Mouse (Mus musculus) embryonic facial prominence, embryonic 15.5 days (tissue): ENCODE results near the gene Clip3. TPM values are rescaled to one million over a fixed set of nuclear protein-coding genes. Genes with fewer than 3 reads are reported as not detected.

Experiments used
- ATAC-seq: fragments of 200-750 bp; cut with Nextera tagmentation; 2 replicates; pipeline ENCODE4 v1.8.0; 2017; ENCODE audit warnings: low read depth, moderate TSS enrichment; ENCODE audit not compliant: insufficient number of reproducible peaks, low FRiP score, low TSS enrichment
- H3K27ac ChIP-seq: fragments of 300-500 bp; sonication (generic); replicated peaks from 2 replicates; pipeline ENCODE4 v1.5.1; 2015; ENCODE audit warnings: mild to moderate bottlenecking, inconsistent platforms
- H3K27me3 ChIP-seq: fragments of 300-500 bp; sonication (generic); 2 replicates; pipeline ENCODE4 v1.6.1; 2015; ENCODE audit warnings: inconsistent platforms
- H3K36me3 ChIP-seq: fragments of 300-500 bp; sonication (generic); 2 replicates; pipeline ENCODE4 v1.6.1; 2015; ENCODE audit warnings: mild to moderate bottlenecking, inconsistent platforms
- H3K4me1 ChIP-seq: fragments of 300-500 bp; sonication (generic); 2 replicates; pipeline ENCODE4 v1.6.1; 2015; ENCODE audit warnings: inconsistent platforms
- H3K4me2 ChIP-seq: fragments of 300-500 bp; sonication (generic); replicated peaks from 2 replicates; pipeline ENCODE4 v1.6.1; 2015; ENCODE audit warnings: mild to moderate bottlenecking, inconsistent platforms
- H3K4me3 ChIP-seq: fragments of 300-500 bp; sonication (generic); replicated peaks from 2 replicates; pipeline ENCODE4 v1.5.1; 2015; ENCODE audit warnings: mild to moderate bottlenecking, inconsistent platforms
- H3K9ac ChIP-seq: fragments of 300-500 bp; sonication (generic); 2 replicates; pipeline ENCODE4 v1.6.1; 2015; ENCODE audit warnings: inconsistent platforms
- H3K9me3 ChIP-seq: fragments of 300-500 bp; sonication (generic); replicated peaks from 2 replicates; pipeline ENCODE4 v1.6.1; 2016; ENCODE audit warnings: inconsistent platforms
- WGBS: fragments of 180-500 bp; shearing (Covaris S2); methylation state at CpG from one replicate; pipeline ENCODE4 v1.1.7; 2015; 5-methylcytosine and 5-hydroxymethylcytosine counted together
- polyA plus RNA-seq: library from polyadenylated mRNA; unstranded; fragments of >200 nt; fragmentation: Nextera tagmentation; extraction: Ambion mirVana; gene quantifications from 2 replicates; pipeline ENCODE4 v1.2.1, GENCODE M21; 2015

The Clip3 gene
- polyA plus RNA-seq, 1 experiment from 2014 or later, result 47.3 TPM

DNA sequence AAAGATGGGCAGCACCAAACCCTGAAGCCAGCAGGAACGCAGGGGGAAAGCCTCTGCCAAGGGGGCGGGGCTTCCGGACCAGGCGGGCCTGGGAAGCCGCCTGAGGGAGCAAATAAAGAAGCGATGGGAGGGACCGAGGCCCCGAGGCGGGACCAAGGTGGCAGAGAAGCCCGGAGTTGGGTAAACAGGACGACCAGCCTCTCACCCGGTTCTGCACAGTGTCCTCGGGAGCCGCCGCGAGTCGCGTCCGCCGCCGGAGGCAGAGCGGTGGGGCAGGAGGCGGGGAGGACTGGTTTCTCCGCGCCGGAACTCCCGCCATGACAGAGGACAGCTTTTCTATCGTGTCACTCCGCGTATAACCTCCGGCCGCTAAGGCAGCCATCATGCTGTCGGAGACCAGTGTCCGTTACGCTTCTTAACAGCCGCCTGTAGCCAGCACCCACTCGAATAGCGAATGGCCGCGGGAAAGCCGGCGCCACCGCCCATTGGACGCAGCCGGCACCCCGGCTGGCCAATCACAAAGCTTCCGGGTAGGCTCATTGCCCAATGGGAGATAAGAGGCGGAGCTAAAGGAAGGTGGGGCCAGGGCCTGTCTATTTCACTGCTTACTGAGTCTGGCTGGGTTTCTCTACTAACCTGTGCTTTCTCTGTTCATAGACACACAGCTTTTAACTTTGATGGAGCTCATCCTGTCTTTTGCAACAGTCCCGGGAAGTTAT is 11.4 kb upstream of the Clip3 start, which contains the start of the genes Thap8 and Wdr62:
Gene Thap8 (plus strand): TSS at position 144 of the 719 bp plus-strand sequence.
Gene Wdr62 (minus strand): TSS at position 469 of the 719 bp plus-strand sequence.
- Histone ChIP-seq H3K27me3 (no peaks in the 10 kb centered on the region), H3K27ac (peak within 1 kb of the TSS; percentile 99), H3K4me1 (peaks cover 19% of the 10 kb centered on the region), H3K36me3 (no peaks in the 10 kb centered on the region), H3K4me3 (peak within 1 kb of the TSS; percentile 70), H3K9me3 (no peaks in the 10 kb centered on the region), H3K4me2 (peak within 1 kb of the TSS; percentile 89), H3K9ac (peak within 1 kb of the TSS; percentile 43)
- under 1% methylated on average over 49 of the region's 49 CpGs for WGBS
- ATAC-seq, result peak; percentile 96

DNA sequence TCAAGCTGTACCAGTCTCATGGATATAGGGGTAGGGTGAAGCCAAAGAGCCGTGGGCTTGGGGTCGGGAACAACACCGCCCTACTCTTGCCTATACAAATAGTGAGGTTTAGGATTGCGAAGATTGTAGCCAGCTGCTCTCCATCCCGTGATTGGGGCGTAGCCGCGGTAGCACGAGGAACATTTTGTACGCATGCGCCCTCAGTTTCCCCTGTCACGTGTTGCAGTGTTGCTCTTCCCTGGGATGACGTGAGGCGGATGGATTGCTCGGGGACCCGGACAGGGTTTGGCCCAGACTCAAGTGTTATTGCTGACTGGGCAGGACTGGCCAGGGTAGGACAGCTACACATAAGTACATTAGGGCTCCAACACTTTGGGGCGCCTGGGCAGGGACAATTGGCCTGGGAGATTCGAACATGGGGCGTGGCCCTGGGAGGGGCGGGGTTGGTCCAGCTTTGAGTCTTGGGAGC is 10.8 kb upstream of the Clip3 start:
- Histone ChIP-seq H3K9ac (peak overlapping the region; percentile 43), H3K27ac (peak overlapping the region; percentile 99), H3K4me3 (peak overlapping the region; percentile 70), H3K4me1 (peaks cover 19% of the 10 kb centered on the region), H3K36me3 (no peaks in the 10 kb centered on the region), H3K27me3 (no peaks in the 10 kb centered on the region), H3K9me3 (no peaks in the 10 kb centered on the region), H3K4me2 (peak overlapping the region; percentile 89)
- ATAC-seq, result peak; percentile 82
- under 1% methylated on average over 20 of the region's 20 CpGs for WGBS

DNA sequence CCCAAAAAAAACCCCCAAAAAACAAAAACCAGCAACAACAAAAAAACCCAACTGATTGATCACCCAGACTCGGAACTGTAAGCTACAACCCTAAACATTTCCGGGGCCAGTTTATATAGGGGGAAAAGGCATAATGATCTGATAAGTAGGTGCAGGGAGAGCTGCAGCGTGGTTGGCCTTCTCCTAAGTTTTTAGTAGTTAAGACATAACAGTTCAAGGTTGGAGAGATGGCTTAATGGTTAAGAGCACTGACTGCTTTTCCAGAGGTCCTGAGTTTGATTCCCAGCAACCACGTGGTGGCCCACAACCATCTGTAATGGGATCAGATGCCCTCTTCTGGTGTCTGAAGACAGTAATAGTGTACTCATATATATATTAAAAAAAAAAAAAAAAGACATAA is 10.0 kb upstream of the Clip3 start:
- H3K9ac ChIP-seq, result no peak overlapping the region
- H3K4me2 ChIP-seq, result no peak overlapping the region
- WGBS, result 75% methylated on average over 4 of the region's 4 CpGs
- peak overlapping the region; percentile 99; the same call in 1 of the 2 replicates for H3K27ac ChIP-seq
- no peaks in the 10 kb centered on the region for H3K27me3 ChIP-seq
- H3K4me1 ChIP-seq, result peaks cover 19% of the 10 kb centered on the region
- 0 out of 2 replicates have a peak overlapping the region, but pooled peaks have one; percentile 70 for H3K4me3 ChIP-seq
- H3K36me3 ChIP-seq, result no peaks in the 10 kb centered on the region
- no peaks in the 10 kb centered on the region for H3K9me3 ChIP-seq
- no peak for ATAC-seq

DNA sequence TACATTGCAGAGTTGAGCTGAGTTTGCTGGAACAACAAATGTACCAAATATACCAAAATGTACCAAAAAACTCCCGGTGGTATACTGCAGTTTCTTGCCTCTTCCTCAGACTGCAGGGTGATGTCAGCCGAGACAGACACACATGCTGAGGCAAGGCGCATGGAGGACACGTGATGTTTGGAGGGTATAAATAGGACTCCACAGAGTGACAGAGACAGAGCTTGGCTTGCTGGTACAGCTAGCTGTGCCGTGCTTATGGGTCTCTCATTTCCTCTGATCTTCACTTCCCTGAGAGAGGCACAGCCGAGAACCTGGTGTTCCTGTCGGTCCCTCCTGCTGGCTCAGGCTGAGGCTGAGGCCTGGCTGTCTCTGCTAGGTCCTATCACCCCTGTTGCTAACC is 8.8 kb upstream of the Clip3 start:
- ATAC-seq, result no peak

DNA sequence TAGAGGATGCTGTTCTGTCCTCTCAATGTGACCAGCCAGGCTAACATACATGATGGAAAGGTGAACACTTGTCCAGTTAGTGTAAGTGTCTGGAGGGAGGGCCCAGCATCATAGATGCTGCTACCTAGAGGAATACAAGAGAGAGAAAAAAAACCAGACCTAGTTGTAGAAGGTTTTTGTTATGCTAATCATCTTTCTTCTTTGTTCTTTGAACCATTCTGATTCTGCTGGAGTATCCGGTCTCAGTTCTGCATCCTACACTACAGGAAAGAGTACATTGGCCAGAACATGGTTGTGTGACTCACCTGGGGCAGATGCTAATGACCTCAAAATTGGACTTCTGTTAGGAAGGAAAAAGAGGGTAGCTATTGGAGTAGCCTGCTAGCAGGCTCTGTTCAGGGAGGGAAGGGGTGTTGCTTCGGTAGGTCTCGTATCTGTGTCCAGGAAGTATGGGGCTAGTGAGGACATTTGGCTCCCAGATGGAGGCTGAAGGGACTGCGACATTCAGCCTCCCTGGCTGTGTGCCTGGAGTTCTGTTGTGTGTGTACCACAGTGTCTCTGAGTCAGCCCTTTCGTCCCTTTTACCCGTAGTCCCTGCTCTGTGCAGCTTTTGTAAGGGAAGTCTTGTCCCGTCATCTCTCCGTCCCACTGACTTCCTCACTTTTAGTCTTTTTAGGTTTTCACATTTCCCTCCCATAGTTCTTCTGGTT is 4.7 kb upstream of the Clip3 start:
- no peaks in the 10 kb centered on the region for H3K27me3 ChIP-seq
- H3K9me3 ChIP-seq, result no peaks in the 10 kb centered on the region
- no peak overlapping the region for H3K4me3 ChIP-seq
- no peak for ATAC-seq
- 50% methylated on average over 8 of the region's 8 CpGs for WGBS
- H3K4me1 ChIP-seq, result peaks cover 10% of the 10 kb centered on the region
- no peak overlapping the region for H3K4me2 ChIP-seq
- no peak overlapping the region for H3K9ac ChIP-seq
- no peak overlapping the region for H3K27ac ChIP-seq
- H3K36me3 ChIP-seq, result no peaks in the 10 kb centered on the region

More for the DNA sequence above, 8.8 kb upstream of the Clip3 start:
- H3K27me3 ChIP-seq, result no peaks in the 10 kb centered on the region
- no peaks in the 10 kb centered on the region for H3K36me3 ChIP-seq
- no peak overlapping the region for H3K4me3 ChIP-seq
- no peak overlapping the region for H3K27ac ChIP-seq
- no peaks in the 10 kb centered on the region for H3K9me3 ChIP-seq
- 74% methylated on average over 7 of the region's 7 CpGs for WGBS
- no peak overlapping the region for H3K9ac ChIP-seq
- peaks cover 19% of the 10 kb centered on the region for H3K4me1 ChIP-seq
- H3K4me2 ChIP-seq, result no peak overlapping the region

DNA sequence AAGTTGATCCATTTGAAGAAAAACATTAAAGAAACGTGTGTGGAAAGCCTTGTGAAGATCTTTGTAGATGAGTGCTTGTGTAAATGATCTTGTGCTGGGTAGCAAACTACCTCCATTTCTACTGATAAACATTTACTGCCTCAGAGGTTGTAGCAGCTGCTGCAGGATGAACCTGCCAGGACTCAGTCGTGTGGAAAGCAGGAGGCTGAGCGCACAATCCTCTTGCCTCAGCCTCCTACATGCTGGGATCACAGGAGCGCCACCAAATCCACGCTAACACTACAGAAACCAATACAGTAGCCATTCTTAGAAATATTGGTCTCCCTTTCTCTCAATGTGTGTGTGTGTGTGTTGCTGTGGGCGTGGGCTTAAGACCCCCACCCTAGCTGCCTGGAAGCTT is 3.5 kb upstream of the Clip3 start:
- peaks cover 21% of the 10 kb centered on the region for H3K4me1 ChIP-seq
- no peak for ATAC-seq
- 66% methylated on average over 6 of the region's 6 CpGs for WGBS
- H3K36me3 ChIP-seq, result no peaks in the 10 kb centered on the region
- no peak overlapping the region for H3K4me3 ChIP-seq
- H3K27ac ChIP-seq, result no peak overlapping the region
- H3K9me3 ChIP-seq, result no peaks in the 10 kb centered on the region
- no peaks in the 10 kb centered on the region for H3K27me3 ChIP-seq
- H3K4me2 ChIP-seq, result no peak overlapping the region
- no peak overlapping the region for H3K9ac ChIP-seq

DNA sequence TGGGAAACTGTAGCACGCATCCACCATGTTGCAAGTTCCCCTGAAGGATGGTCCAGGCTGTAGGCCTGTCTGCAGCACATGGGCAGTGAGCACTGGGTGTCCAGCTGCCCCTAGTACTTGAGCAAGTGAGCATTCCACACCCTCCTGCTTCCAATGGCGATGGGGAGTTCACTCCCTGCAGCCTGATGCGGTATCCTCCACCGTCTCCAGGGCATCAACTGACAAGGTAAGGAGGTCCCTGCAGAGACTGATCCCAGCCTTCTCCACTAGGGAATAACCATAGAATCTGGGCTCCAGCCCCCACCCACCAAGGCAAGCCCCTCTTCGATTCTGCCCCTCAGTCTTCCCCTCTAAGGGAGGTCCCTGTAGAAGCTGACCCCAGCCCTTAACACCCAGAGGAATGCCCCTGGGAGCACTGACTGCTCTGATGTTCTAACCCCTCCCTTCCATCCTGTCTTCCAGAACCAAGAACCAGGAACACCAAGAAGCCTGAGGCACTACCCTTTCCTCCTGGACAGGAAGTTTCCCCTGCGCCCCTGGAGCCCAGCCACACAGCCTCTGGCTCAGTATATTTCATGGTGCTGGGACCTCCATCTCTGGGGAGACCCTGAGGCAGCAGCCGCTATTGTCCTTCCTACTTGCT is 2.3 kb upstream of the Clip3 start:
- Histone ChIP-seq H3K4me1 (peaks cover 21% of the 10 kb centered on the region), H3K4me2 (no peak overlapping the region), H3K27ac (0 out of 2 replicates have a peak overlapping the region, but pooled peaks have one; percentile 9), H3K9ac (no peak overlapping the region), H3K27me3 (no peaks in the 10 kb centered on the region), H3K36me3 (peaks cover 4% of the 10 kb centered on the region; the same call in 1 of the 2 replicates), H3K9me3 (no peaks in the 10 kb centered on the region), H3K4me3 (no peak overlapping the region)
- ATAC-seq, result no peak
- 52% methylated on average over 7 of the region's 7 CpGs for WGBS

DNA sequence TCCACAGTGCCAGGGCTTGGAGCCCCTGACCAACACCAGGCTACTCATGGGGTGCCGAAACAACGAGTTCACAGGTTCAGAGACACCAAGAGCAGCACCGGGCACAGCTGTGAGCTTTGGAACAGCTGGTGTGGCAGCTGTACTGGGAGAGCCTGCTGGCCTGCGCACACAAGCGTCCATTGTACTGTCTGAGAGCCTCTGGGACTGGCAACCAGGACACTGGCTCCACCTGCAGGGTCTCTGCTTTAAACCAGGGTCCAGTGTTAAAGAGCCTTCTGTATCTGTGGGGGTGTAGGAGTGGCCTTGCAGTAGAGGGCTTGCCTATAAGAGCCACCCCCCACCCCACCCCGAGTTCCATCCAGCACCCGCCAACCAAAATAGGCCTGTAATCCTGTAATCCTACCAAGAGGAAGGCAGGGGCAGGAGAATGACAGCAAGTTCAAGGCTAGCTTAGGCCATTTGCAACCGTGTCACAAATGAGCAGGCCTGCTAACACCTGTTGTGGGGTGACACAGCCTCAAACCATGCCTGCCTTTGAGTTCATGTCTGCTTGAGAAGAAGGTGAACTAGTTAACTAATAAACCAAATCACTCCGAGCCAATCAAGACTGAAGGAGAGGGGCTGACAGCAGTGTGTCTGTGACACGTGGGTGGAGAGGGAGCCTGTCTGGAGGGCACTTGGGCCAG is 1.7 kb upstream of the Clip3 start:
- Histone ChIP-seq H3K27me3 (no peaks in the 10 kb centered on the region), H3K4me1 (peaks cover 21% of the 10 kb centered on the region), H3K4me2 (no peak overlapping the region), H3K27ac (0 out of 2 replicates have a peak overlapping the region, but pooled peaks have one; percentile 9), H3K36me3 (peaks cover 10% of the 10 kb centered on the region; the same call in 1 of the 2 replicates), H3K4me3 (no peak overlapping the region), H3K9me3 (no peaks in the 10 kb centered on the region), H3K9ac (no peak overlapping the region)
- peak; percentile 59 for ATAC-seq
- 42% methylated on average over 10 of the region's 10 CpGs for WGBS

DNA sequence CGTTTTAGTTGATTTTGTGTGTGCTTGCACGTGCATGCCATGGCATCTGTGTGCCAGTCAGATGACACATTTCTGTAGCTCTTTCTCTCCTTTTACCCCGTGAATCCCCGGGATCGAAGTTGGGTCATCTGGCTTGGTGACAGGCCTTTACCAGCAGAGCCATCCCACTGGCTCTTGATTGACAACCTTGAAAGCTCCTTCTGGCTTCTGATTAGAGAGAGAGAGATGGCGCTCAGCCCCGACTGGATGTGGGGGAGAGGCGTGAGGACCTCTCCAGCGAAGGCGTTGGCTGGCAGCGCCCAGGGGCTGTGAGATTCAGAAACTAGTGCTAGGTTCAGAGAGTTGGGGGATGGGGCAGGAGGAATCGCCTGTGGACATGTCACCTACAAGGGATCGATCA is 2.3 kb downstream of the Clip3 start:
- Histone ChIP-seq H3K4me2 (no peak overlapping the region), H3K4me1 (peaks cover 21% of the 10 kb centered on the region), H3K4me3 (no peak overlapping the region), H3K27me3 (no peaks in the 10 kb centered on the region), H3K9me3 (no peaks in the 10 kb centered on the region), H3K27ac (no peak overlapping the region), H3K9ac (no peak overlapping the region), H3K36me3 (peaks cover 37% of the 10 kb centered on the region)
- 73% methylated on average over 13 of the region's 13 CpGs for WGBS
- no peak for ATAC-seq

DNA sequence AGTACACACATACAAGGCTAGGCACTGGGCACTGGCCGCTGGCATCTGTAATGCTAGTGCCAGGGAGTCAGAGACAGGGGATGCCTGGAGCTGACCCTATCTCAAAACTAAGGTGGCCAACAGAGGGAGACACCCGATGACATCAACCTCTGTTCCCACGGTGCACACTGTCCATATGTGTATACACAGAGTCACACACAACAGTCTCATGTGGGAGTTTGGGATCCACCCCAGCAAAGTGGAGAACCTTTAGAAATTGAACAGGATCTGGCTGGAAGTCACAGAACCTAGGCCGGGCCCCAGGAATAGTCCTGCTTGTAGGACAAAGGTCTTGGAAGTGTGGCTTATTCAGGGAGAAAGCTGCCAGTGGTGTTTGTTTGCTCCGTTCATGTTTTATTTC is 2.8 kb downstream of the Clip3 start:
- H3K9me3 ChIP-seq, result no peaks in the 10 kb centered on the region
- H3K27ac ChIP-seq, result no peak overlapping the region
- WGBS, result 92% methylated on average over 5 of the region's 5 CpGs
- H3K4me1 ChIP-seq, result peaks cover 21% of the 10 kb centered on the region
- H3K36me3 ChIP-seq, result peaks cover 42% of the 10 kb centered on the region
- H3K4me3 ChIP-seq, result no peak overlapping the region
- ATAC-seq, result no peak
- H3K9ac ChIP-seq, result no peak overlapping the region
- no peaks in the 10 kb centered on the region for H3K27me3 ChIP-seq
- no peak overlapping the region for H3K4me2 ChIP-seq
